In genomic region chr14:120803739-120804138, GRCm38 (mm10) we compare ENCODE assay signal across 8 mouse cellular contexts.
DNase-seq lines count a peak whose midpoint lies in the region; ATAC-seq lines count a peak whose summit lies in the region.

No protein-coding gene starts in this region.

- peak overlapping the region; percentile 44 for H3K4me2 ChIP-seq in kidney, embryonic 16.5 days (replicated peaks; ENCODE audit: low read depth, low read length)
- H3K4me2 ChIP-seq in hindbrain, embryonic 14.5 days (replicated peaks): peak overlapping the region; percentile 34
- peak overlapping the region; percentile 31; the same call in 1 of the 2 replicates for H3K4me2 ChIP-seq in neural tube, embryonic 14.5 days (ENCODE audit: low read depth, low read length)

- H3K27ac ChIP-seq in kidney, embryonic 16.5 days (ENCODE audit: low read length): no peak overlapping the region
- H3K27ac ChIP-seq in hindbrain, embryonic 14.5 days: no peak overlapping the region
- H3K27ac ChIP-seq in neural tube, embryonic 14.5 days (ENCODE audit: low read depth, low read length): no peak overlapping the region

- no peaks in the 10 kb centered on the region for H3K9me3 ChIP-seq in kidney, embryonic 16.5 days (ENCODE audit: low read length)
- no peaks in the 10 kb centered on the region for H3K9me3 ChIP-seq in hindbrain, embryonic 14.5 days (ENCODE audit: control insufficient read depth, low read length)
- no peaks in the 10 kb centered on the region for H3K9me3 ChIP-seq in neural tube, embryonic 14.5 days (ENCODE audit: control insufficient read depth, low read length)

- H3K4me1 ChIP-seq in kidney, embryonic 16.5 days (ENCODE audit: insufficient read depth, low read length): peaks cover 15% of the 10 kb centered on the region
- peaks cover 7% of the 10 kb centered on the region; the same call in 1 of the 2 replicates for H3K4me1 ChIP-seq in hindbrain, embryonic 14.5 days (replicated peaks; ENCODE audit: control insufficient read depth, insufficient read depth, low read length)
- H3K4me1 ChIP-seq in neural tube, embryonic 14.5 days (ENCODE audit: control insufficient read depth, insufficient read depth, low read length): no peaks in the 10 kb centered on the region

- peak overlapping the region; percentile 27 for H3K4me3 ChIP-seq in kidney, embryonic 16.5 days (ENCODE audit: low read length)
- H3K4me3 ChIP-seq in hindbrain, embryonic 14.5 days (replicated peaks; ENCODE audit: low read length): no peak overlapping the region
- no peak overlapping the region for H3K4me3 ChIP-seq in neural tube, embryonic 14.5 days (ENCODE audit: low read depth, low read length)

- WGBS in kidney, embryonic 16.5 days: 6% methylated on average over 12 of the region's 12 CpGs
- 5% methylated on average over 12 of the region's 12 CpGs for WGBS in hindbrain, embryonic 14.5 days
- 2% methylated on average over 12 of the region's 12 CpGs for WGBS in neural tube, embryonic 14.5 days

- no peaks in the 10 kb centered on the region for H3K27me3 ChIP-seq in kidney, embryonic 16.5 days (ENCODE audit: insufficient read depth, low read length)
- H3K27me3 ChIP-seq in hindbrain, embryonic 14.5 days (ENCODE audit: control insufficient read depth, insufficient read depth, low read length): no peaks in the 10 kb centered on the region
- no peaks in the 10 kb centered on the region for H3K27me3 ChIP-seq in neural tube, embryonic 14.5 days (ENCODE audit: control insufficient read depth, insufficient read depth, low read length)

- no peak for DNase-seq in kidney, adult 9 months
- peak; percentile 88 for DNase-seq in embryo, embryonic 10 days (ENCODE audit: low spot score)
- DNase-seq in hindbrain, embryonic 14.5 days (ENCODE audit: low spot score): peak; percentile 66
- no peak for DNase-seq in urinary bladder, postnatal 36 days (ENCODE audit: low spot score in 2 of 2)
- no peak for DNase-seq in ovary, postnatal 14 days (ENCODE audit: low spot score)
- no peak for DNase-seq in left cerebral cortex, adult 9 months (ENCODE audit: low spot score in 2 of 2)

- no peaks in the 10 kb centered on the region for H3K36me3 ChIP-seq in kidney, embryonic 16.5 days (ENCODE audit: insufficient read depth, low read length)
- no peaks in the 10 kb centered on the region for H3K36me3 ChIP-seq in hindbrain, embryonic 14.5 days (replicated peaks; ENCODE audit: control insufficient read depth, insufficient read depth)
- H3K36me3 ChIP-seq in neural tube, embryonic 14.5 days (ENCODE audit: control insufficient read depth, insufficient read depth, low read length): no peaks in the 10 kb centered on the region

- no peak for ATAC-seq in kidney, embryonic 16.5 days (ENCODE audit: low FRiP score, low TSS enrichment)
- ATAC-seq in hindbrain, embryonic 14.5 days (ENCODE audit: low FRiP score): peak; percentile 59; the same call in 1 of the 2 replicates
- ATAC-seq in neural tube, embryonic 14.5 days (ENCODE audit: low read depth): no peak

- no peak overlapping the region for H3K9ac ChIP-seq in kidney, embryonic 16.5 days (replicated peaks; ENCODE audit: low read length)
- H3K9ac ChIP-seq in hindbrain, embryonic 14.5 days: no peak overlapping the region
- H3K9ac ChIP-seq in neural tube, embryonic 14.5 days (replicated peaks; ENCODE audit: low read depth, low read length): no peak overlapping the region

Comparison
In these comparisons a context has a peak if more than half of its experiments do, and no peak if none do; other contexts are left out.
1. DNase-seq: peak in embryo, embryonic 10 days (single experiment) and hindbrain, embryonic 14.5 days (single experiment); none in kidney, adult 9 months (single experiment), urinary bladder, postnatal 36 days (0 of 2), ovary, postnatal 14 days (single experiment) and left cerebral cortex, adult 9 months (0 of 2).
2. Peak in every context shown above with its lines, with median percentiles within 50 percentile points of each other: H3K4me2 ChIP-seq.